Mouse (Mus musculus) urinary bladder, adult 2 months (tissue): Measurements from ENCODE around the gene Cd52. TPM values are rescaled to one million over a fixed set of nuclear protein-coding genes. Genes with fewer than 3 reads are reported as not detected.

Source experiments
- DNase-seq: peaks from one replicate; pipeline ENCODE4 v3.0.0; 2022; ENCODE audit warnings: low spot score
- polyA plus RNA-seq: library from polyadenylated mRNA; depleted of rRNA; stranded (reverse); fragments of >200 nt; gene quantifications from 2 replicates; pipeline ENCODE4 v1.2.3, GENCODE M21; 2012

Gene Cd52
- polyA plus RNA-seq, 1 experiment: 32.6 TPM

DNA sequence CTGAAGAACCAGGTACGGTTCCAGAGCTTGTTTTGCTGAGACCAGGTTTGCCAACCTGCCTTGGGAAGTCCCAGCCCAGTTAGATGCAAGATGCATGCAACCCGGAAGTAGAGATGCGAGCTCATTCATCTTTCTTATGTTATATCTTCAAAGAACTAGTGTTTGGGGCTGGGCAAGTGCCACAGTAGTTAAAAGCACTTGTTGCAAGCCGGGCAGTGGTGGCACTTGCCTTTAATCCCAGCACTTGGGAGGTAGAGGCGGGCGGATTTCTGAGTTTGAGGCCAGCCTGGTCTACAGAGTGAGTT is 3.7 kb downstream of the Cd52 start:
- DNase-seq: no peak

DNA sequence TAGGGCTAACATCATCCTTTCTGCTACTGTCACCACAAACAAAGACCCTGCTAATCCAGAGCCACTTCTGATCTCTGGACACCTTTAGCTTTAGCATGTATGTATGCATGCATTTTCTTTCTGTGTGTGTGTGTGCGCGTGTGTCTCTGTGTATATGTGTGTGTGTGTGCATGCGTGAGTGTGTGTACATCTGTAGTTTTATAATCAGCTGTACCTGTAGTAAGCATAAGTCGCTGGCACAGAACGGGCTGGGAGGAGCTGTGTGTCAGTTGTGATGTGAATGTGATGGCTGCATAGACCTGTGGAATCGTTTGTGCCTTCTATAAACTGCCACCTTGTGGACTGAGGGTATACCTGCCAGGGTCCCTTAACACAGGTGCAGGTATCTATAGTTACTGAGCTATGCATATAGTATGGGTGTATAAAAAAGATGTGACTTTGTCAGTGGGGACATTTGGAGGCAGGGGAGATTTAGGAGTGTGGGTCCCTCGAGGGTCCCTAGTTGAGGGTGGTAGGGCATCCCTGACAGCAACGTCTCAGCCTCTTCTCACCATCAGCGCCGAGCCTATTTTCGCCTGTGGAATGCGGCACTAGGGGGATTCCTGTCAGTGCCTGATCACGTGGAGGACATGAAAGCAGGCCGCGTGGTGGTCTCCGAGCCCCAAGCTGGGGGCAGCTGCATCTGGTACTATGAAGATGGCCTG is 4.2 kb downstream of the Cd52 start:
- no peak for DNase-seq

DNA sequence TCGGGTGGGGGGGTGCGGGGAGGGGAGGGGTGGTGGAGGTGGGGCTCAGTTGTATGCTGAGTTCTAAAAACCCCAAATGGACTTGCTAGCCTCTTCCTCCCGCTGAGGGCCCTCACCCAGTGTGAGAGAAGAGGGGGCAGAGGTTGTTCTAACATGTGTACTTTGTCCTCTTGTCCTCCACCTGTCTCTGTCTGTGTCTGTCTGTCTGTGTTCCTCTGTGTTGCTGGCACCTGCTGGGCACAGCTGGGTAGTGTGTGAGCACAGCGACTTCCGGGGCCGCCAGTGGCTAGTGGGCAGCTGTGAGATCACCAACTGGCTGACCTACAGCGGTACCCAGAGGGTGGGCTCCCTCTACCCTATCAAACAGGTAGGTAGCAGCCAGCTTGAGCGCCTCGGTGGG is 5.9 kb downstream of the Cd52 start:
- no peak for DNase-seq

DNA sequence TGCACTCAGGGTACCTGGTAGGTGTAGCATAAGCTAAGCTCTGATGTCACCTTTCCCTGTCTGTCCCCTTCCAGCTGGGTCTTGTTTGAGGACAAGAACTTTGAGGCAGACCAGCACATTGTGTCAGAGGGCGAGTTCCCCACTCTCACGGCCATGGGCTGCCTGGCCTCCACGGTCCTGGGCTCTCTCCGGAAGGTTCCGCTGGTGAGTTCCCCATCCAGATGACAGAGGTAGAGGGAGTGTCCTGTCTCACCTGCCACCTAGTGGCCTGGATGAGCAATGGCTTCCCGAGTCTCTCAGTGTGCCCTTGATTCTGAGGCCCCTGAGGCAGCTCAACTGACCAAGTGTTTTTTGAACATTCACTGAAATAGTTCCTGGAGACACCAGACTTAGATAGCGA is 7.5 kb downstream of the Cd52 start:
- DNase-seq: no peak

DNA sequence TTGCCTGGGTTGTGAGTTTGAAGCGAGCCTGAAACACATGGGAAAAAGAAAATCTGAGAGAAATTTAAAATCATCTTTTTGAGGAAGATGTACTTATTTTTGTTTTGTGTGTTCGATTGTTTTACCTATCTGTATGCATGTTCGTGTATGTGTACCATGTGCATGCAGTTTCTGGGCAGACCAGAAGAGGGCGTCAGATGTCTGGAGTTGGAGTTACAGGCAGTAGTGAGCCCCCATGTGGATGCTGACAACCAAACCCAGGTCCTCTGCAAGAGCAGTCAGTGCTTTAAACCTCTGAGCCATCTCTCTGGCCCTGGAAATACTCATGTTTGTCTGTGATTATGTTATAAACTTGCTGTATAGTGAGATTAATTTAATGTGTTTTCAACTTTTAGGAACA is 9.9 kb downstream of the Cd52 start:
- DNase-seq: no peak

DNA sequence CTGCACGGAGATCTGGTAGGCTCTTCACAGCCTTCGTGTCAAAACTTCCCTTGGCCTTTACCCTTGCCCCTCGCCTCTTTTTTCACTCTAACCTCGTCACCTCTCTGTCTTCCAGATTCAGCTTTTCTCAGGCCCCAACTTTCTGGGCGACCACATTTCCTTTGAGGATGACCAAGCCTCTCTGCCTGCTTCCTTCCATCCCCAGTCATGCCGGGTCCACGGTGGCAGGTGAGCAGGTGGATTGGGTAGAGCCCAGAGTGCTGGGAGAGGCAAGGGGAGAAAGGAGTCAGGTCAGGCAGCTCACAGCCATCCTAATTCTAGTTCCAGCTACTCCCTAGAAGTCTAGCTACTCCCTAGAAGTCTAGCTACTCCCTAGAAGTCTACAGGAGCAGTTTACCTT is 12.4 kb downstream of the Cd52 start:
- DNase-seq: no peak

DNA sequence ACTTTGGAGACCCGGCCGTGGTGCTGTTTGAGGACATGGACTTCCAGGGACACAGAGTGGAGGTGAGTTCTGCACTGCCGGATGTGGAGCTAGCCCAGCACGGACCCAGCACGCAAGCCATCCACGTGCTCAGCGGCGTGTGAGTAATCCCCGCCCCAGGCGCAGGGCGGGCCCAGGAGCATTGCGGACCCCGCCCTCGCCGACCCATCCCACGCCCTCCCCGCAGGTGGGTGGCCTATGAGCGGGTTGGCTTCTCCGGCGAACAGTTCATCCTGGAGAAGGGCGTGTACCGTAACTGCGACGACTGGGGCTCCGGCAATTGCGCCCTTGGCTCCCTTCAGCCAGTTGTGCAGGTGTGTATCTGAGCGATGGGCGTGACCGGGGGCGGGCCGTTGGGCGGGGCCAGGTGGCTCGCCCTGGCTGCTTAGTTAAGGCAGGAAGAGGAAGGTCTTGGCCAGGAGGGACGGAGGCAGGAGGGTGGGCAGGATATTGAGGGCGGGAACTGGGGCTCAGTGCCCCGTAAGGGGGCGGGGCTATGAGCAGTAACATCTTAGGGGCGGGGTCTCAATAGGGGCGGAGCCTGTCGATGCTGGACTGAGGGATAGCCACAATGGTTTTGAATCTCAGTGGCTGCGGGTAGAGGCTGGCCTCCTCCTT is 13.0 kb downstream of the Cd52 start:
- peak; percentile 52 for DNase-seq

DNA sequence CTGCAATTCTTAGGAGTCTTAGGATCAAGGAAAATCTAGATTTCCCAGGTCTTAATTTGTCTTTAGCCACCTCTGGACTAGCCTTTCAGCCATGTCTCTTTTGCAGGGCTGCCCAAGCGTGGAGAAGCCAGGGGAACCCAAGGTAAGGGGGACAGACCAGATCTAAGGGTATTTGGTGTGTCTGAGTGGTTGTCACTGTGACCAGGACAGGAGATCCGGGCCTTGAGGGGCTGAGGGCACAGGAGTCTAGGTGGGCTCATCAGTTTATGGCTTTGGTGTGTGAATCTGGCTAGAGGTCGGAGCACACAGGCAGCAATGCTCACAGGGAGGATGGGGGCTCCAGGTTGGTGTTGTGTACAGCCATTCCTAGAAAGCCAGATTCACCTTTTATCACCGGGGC is 14.2 kb downstream of the Cd52 start:
- DNase-seq: no peak

DNA sequence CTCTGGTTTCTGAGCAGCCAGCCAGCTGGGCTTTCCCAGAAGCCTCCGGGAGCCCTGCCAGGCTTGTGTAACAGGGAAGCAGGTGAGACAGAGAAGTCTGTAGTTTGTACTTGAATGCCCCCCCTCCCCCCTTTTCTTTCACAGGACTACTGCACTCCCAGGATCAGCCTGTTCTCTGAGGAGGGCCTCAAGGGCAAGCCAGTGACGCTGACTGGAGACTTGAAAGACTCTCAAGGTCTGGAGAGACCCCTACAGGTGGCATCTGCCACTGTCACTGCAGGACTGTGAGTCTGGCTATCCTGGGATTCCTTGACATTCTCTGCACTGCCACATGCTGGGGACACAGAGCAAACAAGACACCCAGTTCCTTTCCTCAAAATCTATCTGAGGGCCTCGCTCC is 16.2 kb downstream of the Cd52 start:
- DNase-seq: no peak

DNA sequence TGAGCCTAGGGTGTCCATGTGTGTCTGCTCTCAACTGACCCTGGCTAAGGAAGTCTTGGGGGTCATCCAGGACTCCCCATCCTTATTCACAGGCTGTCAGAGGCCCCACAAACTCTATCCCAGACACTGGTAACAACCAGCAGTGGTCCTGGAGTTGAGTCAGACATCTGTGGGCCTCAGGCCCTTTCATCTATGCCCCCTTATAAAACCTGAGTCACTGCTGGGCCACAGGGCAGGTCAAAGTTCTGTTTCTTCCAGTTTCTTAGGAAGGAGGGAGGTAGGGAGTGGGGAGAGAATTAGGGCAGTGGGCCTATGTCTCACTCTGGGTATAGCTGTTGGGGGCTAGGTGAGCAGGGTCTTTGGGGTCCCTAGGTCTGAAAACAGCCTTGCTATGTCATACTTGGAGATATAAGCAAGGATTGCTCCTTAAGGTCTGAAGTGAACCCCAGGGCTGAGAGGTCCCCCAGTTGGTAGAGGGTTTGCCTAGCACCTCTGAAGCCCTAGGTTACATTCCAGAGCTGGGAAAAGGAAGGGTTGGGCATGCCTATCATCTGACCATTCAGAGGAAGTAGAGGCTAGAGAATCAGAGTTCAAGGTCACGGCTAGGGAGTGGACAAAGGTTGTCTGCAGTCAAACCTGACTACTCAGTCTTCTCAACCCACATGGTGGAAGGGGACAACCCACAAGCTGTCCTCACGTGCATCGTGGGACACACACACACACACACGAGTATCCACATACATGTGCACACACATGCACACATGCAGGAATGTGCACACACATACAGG is 25.9 kb downstream of the Cd52 start:
- no peak for DNase-seq

DNA sequence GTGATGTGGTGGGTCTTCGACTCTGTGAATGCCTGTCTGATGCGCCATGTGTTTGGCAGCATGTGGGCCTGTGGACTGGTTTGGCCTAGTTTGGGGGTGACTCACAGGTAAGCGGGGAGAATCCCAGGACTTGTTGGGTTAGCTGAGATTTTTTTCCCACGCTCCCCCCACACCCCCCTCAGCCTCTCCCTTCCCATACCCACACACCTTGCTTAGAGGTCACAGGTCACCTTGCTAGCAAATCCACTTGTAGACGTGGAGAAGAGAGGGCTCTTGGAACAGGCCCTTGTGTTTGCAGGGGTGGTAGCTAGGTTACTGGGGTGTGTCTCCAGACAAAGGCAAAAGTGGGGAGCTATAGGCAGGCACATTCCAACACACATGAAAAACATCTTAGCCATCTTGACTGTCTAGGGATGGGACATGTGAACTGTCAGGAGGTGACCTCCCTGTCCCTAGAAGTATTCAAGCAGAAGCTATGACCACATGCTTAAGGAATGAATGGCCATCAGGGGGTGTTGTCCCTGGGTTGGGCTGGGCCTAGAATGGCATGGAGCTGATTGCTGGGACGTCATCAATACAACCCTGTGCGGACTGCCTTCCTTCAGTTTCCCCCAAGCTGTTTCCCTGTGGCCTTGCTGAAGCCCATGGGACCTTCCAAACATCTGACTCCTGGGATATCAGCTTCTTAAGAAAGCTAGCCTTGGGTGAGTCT is 26.9 kb downstream of the Cd52 start:
- no peak for DNase-seq

DNA sequence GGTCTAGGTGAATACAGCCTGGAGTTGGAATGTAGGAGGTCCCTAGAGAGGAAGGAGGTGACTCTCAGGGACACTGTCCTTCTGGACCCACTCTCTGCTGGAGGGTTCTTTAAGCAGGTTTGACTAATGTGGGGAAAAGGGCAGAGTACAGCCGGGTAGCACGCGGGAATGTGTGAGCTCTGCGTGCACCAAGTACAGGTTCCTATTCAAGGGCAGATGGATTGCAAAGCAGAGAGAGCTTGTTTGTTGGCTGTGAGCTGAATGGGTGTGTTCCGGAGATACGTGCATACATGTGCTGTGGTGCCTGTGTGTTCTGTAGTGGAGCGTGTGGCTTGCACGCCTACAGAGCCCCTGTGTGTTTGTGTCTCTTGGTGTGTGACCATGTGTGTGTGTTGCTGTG is 27.5 kb downstream of the Cd52 start:
- no peak for DNase-seq

DNA sequence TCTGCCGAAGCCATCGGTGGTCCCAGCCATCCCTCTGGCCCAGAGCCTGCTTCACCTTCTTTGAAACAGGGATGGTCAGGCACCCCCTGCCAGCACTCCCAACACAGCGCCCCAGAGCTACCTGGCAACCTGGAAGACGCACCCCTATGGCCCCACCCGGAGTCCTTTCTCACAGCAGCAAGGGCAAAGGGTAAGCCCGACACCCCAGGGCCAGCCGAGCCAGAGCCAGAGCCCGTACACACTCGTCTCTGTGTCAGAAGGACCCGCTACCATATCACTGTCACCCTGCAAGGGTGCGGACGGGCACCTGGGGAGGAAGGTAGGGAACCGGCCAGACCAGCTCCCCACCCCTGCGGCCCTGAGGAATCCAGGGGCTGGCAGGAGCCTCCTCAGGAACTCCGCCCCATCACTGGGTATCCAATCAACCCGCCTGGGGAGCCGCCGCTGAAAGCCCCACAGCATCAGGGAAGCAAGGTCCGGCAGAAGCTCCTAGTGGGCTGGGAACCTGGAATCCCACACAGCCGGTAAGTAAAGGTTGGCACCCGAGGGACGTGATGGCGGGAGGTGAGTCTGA is 29.4 kb downstream of the Cd52 start:
- peak; percentile 55 for DNase-seq

DNA sequence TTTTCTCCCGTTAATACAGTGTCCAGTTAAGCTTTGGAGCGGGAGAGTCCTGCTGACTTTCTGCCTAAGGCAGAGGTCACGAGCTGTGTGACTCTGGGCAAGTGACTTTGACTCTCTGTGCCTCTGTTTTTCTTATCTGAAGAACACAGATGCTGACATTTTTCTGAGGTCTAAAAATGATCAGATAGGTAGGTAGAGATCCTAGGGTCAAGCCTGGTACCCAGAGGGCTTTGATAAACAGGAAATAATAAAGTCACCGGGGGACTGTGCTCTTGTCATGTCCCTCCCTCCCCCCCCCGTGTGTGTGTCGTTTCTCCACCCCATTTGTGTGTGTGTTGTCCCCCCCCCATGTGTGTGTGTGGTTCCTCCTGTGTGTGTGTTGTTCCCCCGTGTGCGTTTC is 32.3 kb downstream of the Cd52 start:
- no peak for DNase-seq

DNA sequence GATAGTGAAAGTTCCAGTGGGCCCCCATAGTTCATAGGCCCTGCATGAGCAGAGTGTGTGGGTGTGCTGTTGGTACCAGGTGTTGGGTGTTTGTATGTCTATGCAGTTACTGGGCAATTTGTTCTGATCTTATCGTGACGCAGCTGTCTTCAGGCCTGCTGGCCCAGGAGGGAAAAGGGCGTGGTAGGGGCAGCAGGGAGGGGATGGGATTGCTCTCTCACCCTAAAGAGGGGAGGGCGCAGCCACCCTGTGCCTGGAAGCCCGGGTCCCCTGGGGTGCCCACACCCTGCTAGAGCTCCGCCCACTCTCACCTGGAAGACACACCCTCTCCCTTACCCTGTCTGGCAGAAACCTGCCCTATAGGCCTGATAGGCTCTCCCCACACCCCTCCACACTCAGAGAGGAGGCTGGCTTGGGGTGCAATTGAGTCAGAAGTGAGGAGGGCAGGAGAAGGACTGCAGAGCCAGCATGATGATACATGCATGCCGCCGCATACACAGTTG is 32.9 kb downstream of the Cd52 start:
- no peak for DNase-seq

DNA sequence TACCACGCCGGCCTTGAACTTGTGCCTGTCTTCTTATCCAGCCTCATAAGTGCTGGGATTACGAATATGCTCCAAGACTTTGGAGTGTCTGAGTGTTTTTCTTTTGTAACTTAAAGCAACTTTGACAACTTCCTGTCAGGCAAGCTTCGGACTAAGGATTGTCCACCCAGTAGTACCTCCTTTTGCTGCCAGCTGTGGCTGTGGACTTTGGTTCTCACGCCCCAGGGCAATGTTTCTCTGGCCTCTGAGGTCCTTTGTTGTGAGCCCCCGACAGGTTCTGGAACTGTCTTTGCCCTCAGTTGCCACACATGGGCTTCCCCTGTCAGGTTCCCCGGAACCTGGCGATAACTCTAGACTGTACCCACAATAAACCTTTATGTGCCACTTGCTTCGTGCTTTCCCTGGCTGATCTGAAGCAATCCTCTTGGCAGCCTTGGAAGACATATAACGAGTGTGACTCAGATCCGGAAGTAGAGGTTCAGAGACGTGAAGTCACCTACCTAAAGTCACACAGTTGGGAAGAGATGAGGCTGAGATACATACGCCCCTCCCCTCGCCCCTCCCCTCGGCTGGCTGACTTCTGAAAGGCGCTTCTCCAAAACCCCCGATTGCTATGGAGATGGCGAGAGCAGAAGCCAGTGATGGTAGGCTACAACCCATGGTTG is 33.6 kb downstream of the Cd52 start:
- DNase-seq: no peak

DNA sequence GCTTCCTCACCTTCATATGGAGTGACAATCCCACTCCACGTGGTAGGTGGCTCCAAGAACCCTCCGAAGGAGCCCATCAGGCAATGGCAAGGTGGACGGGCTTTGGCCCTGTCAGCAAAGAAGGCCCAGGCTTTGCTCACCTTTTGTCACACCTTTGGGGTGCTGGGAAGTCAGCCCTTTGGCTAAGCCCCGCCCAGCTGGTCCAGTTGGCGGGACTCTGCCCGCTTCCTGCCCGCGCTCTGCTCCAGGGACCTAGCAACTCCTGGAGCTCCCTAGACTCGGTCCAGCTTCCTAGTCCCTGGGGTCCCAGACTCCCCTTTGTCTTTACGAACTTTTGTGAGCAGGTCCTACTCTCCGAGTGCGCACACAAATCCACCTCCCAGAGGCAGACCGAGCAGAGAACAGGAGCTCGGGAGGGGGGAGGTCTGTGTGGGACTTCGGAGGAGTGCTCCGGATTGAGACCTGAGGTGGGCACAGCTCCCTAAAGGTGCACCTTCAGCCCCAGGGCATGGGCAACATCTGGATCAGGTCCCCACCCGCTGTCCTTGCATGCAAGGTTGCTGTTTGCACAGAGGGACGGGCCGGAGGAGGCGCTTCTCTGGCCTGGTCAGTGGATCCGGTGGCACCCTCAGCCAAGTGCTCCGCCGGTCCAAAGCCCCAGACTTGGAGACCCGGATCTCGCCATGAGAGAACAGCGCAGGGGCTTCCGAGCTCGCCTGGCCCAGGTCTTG is 34.6 kb downstream of the Cd52 start, which contains the start of gene Crybg2:
Gene Crybg2, plus strand, starts transcription at position 681 of the 731 bp plus-strand sequence.
- DNase-seq: no peak

DNA sequence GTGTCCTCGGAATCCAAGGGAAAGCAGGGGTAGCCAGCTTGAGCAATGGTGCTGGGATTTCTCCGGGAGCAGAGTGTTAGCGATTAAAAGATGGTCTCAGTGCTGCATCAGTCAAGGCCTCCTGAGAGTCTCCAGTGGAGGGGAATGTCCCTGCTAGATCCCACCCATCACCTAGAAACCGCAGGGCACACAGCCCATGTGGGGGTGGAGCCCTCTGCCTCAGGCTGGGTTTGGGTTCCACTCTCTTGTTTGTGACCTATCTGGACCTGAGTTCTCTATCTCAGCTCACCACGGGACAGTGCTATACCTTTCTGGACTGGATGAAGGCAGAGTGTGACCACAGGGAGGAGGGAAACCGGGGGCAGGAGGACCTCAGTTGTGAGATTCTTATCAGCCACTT is 36.0 kb downstream of the Cd52 start:
- no peak for DNase-seq

DNA sequence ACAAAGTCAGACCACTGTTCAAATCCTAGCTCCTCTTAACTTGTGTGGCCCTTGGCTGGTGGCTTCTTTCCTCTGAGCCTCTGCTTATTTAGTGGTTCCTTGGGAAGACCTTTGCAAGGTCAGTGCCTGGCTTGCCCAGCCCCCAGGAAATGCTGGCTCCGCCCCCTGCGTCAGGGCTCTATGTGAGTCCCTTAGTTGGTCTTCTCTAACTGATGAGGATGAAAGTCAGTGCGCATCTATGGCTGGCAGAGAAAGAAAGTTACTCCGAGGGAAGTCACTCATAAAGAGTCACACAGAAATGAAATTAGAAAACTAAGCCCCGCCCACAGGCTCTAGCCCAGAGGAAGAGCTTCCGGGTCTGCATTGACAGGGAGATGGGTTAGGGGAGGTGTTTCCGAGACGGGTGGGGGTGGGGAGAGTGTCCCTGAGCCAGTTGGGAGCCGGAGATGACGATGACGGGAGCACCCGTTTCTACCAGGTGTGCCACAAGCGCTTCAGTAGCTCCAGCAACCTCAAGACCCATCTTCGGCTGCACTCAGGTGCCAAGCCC is 36.6 kb downstream of the Cd52 start:
- DNase-seq: no peak

DNA sequence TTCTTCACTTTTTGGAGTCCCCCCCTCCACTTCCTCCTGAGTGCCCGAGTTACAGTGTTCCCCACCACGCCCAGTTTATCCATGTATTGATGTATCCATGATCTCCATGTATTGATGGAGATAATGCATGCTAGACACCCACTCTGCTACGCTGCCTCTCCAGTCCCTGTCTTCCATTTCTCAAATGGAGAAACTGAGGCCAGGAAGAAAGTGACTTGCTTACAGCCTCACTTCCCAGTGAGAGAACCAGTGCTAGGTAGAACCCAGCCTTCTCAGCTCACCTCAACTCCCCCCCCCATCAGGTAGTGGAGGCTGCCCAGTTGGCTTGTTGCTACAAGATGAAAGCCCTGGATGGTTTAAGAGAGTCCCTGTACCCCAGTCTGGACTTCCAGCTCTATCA is 41.3 kb downstream of the Cd52 start, which contains the start of gene Zfp683:
Gene Zfp683, plus strand, starts transcription at position 301 of the 400 bp plus-strand sequence.
- DNase-seq: no peak
